Mouse (Mus musculus) testis, adult 2 months (tissue): ENCODE results near the gene Krt75. TPM values are rescaled to one million over a fixed set of nuclear protein-coding genes. Genes with fewer than 3 reads are reported as not detected.

ENCODE experiments used
- H3K27ac ChIP-seq: fragments of 200-500 bp; 2 replicates; pipeline ENCODE4 v1.5.1; 2012; ENCODE audit warnings: low read depth, low read length; ENCODE audit not compliant: control insufficient read depth, insufficient read depth
- H3K27me3 ChIP-seq: fragments of 200-500 bp; 2 replicates; pipeline ENCODE4 v1.6.1; 2012; ENCODE audit warnings: mild to moderate bottlenecking, low read length, moderate library complexity; ENCODE audit not compliant: control insufficient read depth, insufficient read depth
- H3K36me3 ChIP-seq: fragments of 200-500 bp; 2 replicates; pipeline ENCODE4 v1.6.1; 2012; ENCODE audit warnings: mild to moderate bottlenecking, low read length; ENCODE audit not compliant: control insufficient read depth, insufficient read depth
- H3K4me1 ChIP-seq: fragments of 200-500 bp; 2 replicates; pipeline ENCODE4 v1.6.1; 2012; ENCODE audit warnings: low read length; ENCODE audit not compliant: control insufficient read depth, insufficient read depth
- H3K4me3 ChIP-seq: fragments of 200-500 bp; 2 replicates; pipeline ENCODE4 v1.5.1; 2012; ENCODE audit warnings: low read depth, mild to moderate bottlenecking, low read length, moderate library complexity, mixed read lengths; ENCODE audit not compliant: control insufficient read depth
- CTCF ChIP-seq: fragments of 200-500 bp; IDR thresholded peaks from 2 replicates; pipeline ENCODE4 v1.5.1; 2012; ENCODE audit warnings: low read depth, mild to moderate bottlenecking, inconsistent platforms, low read length, moderate library complexity; ENCODE audit not compliant: control insufficient read depth, insufficient read depth, insufficient replicate concordance
- POLR2A ChIP-seq: fragments of 200-500 bp; IDR thresholded peaks from 2 replicates; pipeline ENCODE4 v1.6.1; 2012; ENCODE audit warnings: low read depth, mild to moderate bottlenecking, inconsistent platforms, low read length, moderate library complexity; ENCODE audit not compliant: control insufficient read depth
- polyA plus RNA-seq: library from polyadenylated mRNA; depleted of rRNA; stranded (reverse); fragments of >200 nt; gene quantifications from 2 replicates; pipeline ENCODE4 v1.2.3, GENCODE M21; 2012

Gene Krt75
- polyA plus RNA-seq, 1 experiment = 0.04 TPM

DNA sequence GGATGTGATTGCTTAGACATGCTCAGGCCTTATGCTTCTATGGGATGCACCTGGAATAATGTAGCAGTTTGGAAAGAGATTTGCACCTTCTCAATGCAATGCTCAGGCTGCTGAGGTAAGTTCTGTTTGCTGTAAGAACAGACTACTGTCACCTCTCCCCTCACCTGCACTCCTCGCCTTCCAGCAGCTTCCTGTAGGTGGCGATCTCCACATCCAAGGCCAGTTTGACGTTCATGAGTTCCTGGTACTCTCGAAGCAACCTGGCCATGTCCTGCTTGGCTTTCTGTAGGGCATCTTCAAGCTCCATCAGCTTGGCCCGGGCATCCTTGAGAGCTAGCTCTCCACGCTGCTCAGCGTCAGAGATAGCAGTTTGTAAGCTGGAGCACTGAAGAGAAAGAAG lies 5.9 kb downstream of the Krt75 start:
- no peaks in the 10 kb centered on the region for H3K36me3 ChIP-seq
- no peak overlapping the region for H3K27ac ChIP-seq
- H3K27me3 ChIP-seq = no peaks in the 10 kb centered on the region
- no peak for TF ChIP-seq POLR2A
- TF ChIP-seq CTCF = peak; percentile 49; the same call in 1 of the 2 replicates
- no peak overlapping the region for H3K4me3 ChIP-seq
- no peaks in the 10 kb centered on the region for H3K4me1 ChIP-seq

DNA sequence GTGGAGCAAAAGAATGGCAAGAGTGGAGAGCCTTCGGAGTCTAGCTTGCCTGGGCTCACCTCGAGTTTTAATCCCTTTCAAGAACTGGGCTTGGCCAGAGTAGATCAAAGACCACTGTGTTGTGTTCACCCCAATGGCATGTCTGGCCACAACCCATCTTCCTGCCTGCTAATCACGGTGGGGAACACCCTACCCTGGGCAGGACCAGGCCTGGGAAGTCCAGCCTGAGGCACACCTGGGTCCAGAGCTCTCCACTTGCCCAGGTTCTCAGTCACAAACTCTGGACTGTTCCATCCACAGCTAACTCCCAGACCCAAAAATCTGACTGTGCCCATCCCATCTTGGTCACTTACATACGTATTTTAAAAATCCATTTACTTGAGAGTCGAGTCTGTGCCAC lies 10.9 kb downstream of the Krt75 start, which contains the start of gene Krt90:
Krt90 (minus strand) TSS at position 101 of the 400 bp plus-strand sequence.
- Histone ChIP-seq H3K4me1 (no peaks in the 10 kb centered on the region), H3K36me3 (no peaks in the 10 kb centered on the region), H3K27me3 (no peaks in the 10 kb centered on the region), H3K4me3 (no peak within 1 kb of the TSS), H3K27ac (no peak within 1 kb of the TSS)
- TF ChIP-seq POLR2A = no peak
- no peak for TF ChIP-seq CTCF

DNA sequence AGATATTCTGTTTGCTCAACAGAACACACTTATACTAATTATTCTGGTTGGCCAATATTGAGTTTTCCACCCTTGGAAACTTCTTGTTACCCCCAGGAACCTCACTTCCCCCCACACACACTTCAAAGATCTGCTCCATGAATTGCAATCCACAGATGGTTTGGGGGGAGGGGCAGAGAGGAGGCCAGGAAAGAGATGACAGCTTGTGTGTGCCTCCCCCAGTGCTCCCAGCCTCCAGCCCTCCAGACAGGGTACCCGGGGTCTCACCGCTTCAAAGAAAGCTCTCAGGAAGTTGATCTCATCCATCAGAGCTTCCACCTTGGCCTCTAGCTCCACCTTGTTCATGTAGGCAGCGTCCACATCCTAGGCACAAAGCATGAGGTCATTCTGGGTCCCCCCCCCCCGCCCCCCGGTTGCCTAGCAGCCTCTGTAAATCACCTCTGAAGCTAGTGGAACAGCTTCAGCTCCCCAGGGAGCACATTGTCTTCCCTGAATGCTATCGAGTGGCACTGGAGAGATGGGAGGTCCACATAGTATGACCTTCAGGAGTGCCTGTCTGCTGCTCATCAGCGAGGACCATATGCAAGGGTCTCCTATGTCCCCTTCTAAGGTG lies 15.6 kb downstream of the Krt75 start:
- Histone ChIP-seq H3K27me3 (no peaks in the 10 kb centered on the region), H3K4me1 (no peaks in the 10 kb centered on the region), H3K27ac (no peak overlapping the region), H3K4me3 (no peak overlapping the region), H3K36me3 (no peaks in the 10 kb centered on the region)
- TF ChIP-seq CTCF = no peak
- TF ChIP-seq POLR2A = no peak

DNA sequence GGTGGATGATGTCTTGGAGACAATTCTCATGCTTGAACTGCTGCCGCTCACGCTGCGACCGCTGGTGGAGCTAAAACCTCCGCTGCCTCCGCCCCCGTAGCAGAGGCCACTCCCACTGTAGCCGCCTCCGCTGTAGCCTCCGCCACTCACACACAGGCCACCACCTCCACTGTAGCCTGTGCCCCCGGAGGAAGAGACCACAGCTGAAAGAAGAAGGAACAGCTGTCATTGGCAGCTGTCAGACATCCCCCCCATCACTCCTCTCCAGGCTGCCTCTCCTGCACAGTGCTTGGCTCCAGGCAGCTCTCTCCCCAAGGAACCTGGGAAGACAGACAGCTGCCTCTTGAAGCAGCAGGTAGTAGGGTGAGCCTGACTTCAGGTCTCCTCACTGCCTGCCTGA lies 20.5 kb downstream of the Krt75 start:
- no peak for TF ChIP-seq POLR2A
- TF ChIP-seq CTCF = no peak
- Histone ChIP-seq H3K4me1 (no peaks in the 10 kb centered on the region), H3K4me3 (no peak overlapping the region), H3K27me3 (no peaks in the 10 kb centered on the region), H3K36me3 (no peaks in the 10 kb centered on the region), H3K27ac (no peak overlapping the region)

DNA sequence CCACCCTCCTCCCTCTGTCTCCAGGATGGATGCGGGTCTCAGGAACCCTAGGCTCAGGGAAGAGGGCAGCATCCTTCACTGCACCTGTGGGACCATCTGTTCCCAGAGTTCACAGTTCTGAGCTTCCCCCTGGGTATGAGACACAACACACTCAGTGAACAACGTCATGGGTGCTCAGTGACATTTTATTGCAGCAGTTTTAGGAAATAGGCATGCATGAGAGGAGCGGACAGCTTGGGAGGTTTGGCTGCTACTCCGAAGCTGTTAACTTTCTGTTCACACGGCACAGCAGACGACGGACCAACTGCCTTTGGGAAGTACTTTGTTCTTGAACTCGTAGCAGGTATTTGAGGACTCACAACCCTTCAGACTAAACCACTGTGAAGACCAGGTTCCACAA lies 21.5 kb downstream of the Krt75 start:
- Histone ChIP-seq H3K27ac (no peak overlapping the region), H3K4me1 (no peaks in the 10 kb centered on the region), H3K27me3 (no peaks in the 10 kb centered on the region), H3K4me3 (no peak overlapping the region), H3K36me3 (no peaks in the 10 kb centered on the region)
- TF ChIP-seq POLR2A = no peak
- TF ChIP-seq CTCF = no peak

DNA sequence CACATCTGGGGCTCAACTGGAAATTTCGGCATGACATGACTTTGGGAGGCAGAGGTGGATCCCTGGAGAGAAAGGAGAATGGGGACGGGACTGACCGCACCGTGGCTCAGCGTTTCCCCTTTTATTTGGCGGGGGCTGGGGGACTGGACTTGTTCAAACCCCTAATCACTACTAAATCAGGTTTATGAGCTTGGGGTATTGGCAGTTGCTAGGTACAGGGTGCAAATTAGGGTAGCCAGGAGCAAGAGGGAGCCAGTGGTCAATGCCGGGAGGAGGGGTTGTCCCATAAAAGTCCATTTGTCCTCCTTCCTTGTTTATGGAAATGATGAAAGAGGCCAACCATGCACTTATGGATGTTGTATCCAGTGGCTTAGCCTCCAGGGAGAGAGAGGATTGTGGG lies 23.1 kb downstream of the Krt75 start, which contains the start of gene Krt82:
Krt82 (minus strand) TSS at position 101 of the 400 bp plus-strand sequence.
- no peak within 1 kb of the TSS for H3K4me3 ChIP-seq
- H3K27me3 ChIP-seq = no peaks in the 10 kb centered on the region
- H3K36me3 ChIP-seq = no peaks in the 10 kb centered on the region
- no peak within 1 kb of the TSS for H3K27ac ChIP-seq
- H3K4me1 ChIP-seq = no peaks in the 10 kb centered on the region
- no peak for TF ChIP-seq CTCF
- no peak for TF ChIP-seq POLR2A

DNA sequence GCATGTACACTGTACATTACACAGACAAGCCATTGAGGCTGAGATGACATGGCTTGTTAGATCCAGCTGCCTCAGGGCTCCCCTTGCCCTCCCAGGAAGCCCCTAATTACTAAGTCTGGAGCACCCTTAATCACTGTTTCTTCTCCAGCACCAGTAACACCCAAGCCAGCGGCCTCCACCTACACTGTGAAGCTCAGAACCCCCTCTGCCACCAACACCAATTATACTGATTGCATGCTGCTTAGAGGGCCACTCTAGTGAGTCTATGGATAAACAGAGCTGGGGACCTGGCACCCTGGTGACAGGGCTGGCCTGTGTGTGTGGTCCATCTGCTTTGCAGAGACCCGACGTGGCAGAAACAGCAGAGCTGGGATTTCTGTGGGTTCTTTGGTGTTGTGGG lies 29.2 kb downstream of the Krt75 start:
- TF ChIP-seq POLR2A = no peak
- no peak for TF ChIP-seq CTCF
- Histone ChIP-seq H3K27me3 (no peaks in the 10 kb centered on the region), H3K27ac (no peak overlapping the region), H3K4me3 (no peak overlapping the region), H3K4me1 (no peaks in the 10 kb centered on the region), H3K36me3 (no peaks in the 10 kb centered on the region)
